Mouse (Mus musculus) megakaryocyte, adult 5-6 weeks (primary cell): ENCODE data around the gene Rab3c. TPM values are rescaled to one million over a fixed set of nuclear protein-coding genes. Genes with fewer than 3 reads are reported as not detected.

ENCODE experiments used
- ATAC-seq: 2 replicates; pipeline ENCODE4 v1.8.0; 2016; ENCODE audit warnings: mild to moderate bottlenecking, inconsistent platforms; ENCODE audit not compliant: poor library complexity, severe bottlenecking
- total RNA-seq, 2 experiments: library from RNA; stranded (forward) in 1 of 2; stranded (reverse) in 1 of 2; fragments of 153-499, 151-499 nt in 1 of 2; fragments of 221-1000, 200-1000 nt in 1 of 2; gene quantifications; 2 replicates each; pipeline versions ENCODE4 v1.2.3 to v1.2.4; 2015 to 2017

Gene Rab3c
- total RNA-seq (2015) (not detected in 2 replicates), total RNA-seq (2017) (not detected in 2 replicates)

DNA sequence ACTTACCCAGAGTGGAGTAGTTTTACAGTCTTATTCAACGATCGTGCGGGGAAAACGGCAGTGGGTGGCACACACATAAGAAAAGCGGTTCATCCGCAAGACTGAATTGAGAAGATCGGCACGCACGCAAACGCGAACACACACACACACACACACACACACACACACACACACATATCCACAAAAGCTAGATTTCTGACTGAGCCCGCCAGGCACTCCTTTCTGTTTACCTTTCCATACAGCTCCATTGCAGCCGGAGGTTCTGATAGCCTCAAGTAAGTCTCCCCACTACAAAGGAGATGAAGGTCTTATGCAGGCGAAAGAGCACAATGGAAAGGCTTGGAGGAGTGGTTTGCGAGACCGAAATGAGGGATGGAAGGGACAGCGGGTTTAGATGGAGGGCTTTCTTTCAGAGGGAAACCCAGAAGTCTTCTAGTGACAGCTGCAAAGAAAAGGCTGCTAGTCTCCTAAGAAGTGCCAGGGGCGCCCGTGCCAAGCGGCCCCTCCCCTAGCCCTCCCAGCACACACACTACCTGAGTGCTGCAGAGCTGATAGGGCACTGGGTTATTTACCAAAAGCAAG lies at the start of gene Rab3c:
Rab3c (minus strand) TSS at position 434 of the 582 bp plus-strand sequence.
- peak; percentile 8; the same call in 1 of the 2 replicates for ATAC-seq

DNA sequence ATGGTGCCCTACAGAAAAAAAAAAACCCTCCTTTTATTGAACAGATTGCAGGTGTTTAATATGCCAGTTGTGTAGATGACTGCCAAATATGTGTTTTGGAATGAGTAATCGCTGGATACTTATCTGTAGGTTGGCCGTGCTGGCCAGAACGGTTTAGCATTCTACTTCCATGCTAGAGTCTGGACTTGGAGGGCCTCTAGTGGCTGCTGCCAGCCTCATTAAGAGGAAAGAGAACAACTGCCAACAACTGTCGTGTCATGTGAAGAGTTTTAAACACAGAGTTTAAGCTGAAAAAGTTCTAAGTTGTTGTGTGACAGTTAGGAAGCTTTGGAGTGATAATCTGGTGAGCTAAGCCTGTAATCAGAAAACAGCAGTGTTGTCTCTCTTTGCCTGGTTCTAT lies 38.0 kb upstream of the Rab3c start:
- no peak for ATAC-seq

DNA sequence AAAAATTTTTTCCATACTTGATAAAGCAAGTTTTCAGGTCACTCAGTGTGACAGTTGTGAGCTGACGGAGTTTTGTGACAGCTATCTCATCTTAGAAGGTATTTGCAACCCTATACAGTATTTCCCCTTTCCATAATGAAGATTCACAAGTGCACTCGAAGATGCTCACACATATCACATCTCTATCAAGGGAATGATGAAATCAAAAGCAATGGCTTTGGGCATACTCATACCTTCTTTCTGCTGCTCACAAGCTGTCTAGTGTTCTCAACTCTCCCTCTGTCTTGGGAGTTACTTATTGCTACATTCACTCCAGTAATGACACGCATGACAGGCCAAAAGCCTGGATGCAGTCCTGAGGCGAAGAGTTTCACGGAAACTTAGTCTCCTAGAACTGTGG lies 26.4 kb upstream of the Rab3c start:
- ATAC-seq = no peak

DNA sequence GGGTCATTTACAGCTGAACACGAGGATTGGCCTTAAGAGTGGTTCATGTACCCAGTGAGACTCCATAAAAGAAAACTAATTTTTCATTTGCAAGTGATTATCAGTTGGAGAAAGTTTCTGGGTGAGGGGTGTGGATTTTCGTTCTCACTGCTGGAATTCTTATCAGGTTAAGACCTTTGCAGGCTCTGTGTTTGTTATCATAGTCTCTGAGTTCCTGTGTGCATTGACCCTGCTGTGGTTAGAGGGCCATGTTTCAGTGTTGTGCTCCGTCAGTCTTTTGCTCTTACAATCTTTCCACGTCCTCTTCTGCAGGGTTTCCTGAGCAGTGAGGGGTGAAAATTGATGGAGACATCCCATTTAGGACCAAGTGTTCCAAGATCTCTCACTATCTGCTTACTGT lies 16.3 kb upstream of the Rab3c start:
- ATAC-seq = no peak

DNA sequence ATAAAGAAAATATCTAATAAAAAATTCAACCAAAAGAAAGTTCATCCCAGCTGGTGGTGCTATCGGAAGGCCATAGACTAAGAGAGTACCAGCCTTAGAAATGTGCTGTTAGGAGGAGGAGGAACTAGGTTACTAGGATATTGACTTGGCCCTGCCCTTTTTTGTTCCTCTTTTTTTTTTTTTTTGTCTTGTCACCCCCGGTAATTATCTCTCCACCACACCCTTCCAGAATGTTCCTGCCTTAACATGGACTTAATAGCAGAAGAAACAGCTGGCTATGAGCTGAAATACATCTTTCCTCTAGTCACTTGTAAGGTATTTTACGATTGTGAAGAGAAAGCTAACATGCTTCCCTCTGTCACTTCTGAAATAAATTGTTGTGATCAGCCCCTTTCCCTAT lies 7.7 kb upstream of the Rab3c start:
- peak; percentile 98 for ATAC-seq

DNA sequence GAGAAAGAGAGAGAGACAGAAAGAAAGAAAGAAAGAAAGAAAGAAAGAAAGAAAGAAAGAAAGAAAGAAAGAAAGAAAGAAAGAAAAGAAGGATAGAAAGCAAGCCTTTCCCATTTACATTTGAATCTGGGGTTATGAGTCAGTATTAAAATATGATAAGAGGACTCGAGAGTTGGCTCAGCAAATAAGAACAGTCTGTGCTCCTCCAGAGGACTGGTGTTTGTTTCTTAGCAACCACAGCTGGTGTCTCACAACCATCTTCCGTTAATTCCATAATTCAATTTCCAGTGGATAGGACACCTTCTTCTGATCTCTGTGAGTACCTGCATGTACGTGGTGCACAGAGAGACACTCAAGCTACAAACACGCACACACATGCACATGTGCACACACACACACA lies 3.0 kb upstream of the Rab3c start:
- no peak for ATAC-seq

DNA sequence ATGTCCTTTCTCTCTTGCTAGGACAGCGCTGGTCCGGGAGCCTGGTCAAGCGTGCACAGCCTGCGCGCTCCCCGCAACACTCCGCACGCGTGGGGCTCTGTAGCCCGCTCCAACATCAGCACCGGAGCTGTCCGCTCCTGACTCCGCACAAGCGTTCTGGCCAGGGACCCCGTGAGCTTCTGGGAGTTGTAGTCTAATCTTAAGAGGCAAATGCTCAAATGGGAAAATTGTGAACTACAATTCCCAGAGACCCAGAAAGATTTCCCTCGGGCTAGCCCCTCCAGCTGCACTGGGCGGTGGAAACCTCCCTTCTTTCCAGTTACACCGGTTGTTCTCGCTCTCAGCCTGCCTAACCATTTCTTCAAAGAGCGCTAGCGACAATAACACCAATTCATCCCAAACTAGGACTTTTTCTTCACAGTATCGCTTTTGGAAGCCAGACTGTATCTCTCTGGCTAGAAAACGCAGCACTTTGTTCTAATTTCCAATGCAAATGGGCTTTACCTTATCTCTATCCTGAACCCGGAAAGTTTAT lies 701 bp downstream of the Rab3c start:
- peak; percentile 77 for ATAC-seq

DNA sequence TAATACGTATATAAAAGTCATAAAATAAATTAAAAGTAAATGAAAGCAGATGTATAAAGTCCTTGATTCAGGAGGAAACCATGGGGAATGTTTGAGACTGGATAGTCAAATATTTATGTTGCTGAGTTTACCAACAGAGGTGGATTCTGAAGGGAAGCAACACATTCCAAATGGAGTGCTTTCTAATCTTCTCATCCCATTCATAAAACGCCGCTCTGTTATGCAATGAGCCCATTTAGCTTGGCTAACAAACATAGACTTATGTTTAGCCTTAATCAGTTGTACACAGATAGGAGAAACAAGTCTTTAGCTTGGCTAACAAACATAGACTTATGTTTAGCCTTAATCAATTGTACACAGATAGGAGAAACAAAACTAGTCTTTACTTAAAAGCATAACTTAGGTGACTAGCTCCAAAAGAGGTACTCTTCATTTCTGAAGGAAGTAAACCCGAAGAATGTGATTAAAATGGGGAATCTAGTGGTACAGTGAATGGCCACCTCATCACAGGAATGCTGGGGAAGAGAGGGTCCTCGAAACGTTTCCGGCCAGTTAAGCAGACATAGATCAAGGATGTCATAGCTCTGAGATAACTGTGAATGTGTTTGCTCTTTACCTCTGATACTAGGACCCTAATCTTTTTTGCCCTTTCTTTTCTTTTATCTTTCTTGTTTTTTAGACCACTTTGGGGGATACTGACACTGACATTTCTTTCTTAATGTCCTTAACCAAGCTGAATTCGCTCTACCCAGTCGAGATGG lies 1.6 kb downstream of the Rab3c start:
- no peak for ATAC-seq

DNA sequence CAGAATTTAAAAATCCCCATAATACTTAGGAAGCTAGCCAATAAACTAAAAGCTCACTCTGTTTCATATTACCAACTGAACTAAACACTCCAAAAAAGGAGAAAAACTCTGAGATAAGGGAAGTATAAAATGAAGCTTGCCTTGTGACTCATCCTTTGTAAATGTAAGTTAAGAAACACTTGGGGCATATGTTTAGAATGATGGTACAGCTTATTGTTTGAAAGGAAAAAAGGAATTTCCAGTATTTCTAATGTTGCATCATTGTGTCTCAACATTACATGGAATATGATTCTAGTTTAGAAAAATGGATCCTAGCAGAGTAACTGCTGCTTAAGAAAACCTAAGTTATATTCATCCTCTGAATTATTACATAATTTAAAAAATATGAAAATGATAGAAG lies 3.1 kb downstream of the Rab3c start:
- no peak for ATAC-seq

DNA sequence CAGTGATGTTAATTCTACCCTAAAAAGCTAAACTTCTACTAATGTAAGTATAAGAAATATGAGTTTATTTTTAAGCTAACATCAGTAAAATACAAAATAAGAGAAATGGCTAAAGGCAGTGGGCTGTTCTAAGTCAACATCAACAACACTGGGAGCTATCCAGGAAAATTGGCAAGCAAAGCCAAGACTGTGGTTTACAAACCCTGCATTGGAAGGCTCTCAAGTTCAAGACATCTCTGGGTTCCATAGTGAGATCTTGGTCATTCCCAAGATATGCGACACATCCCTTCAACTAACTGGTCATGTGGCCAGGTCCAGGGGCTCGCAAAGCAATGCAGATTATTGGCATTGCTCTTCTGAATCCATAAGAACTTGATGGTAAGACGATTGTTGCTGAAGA lies 5.3 kb downstream of the Rab3c start:
- no peak for ATAC-seq

DNA sequence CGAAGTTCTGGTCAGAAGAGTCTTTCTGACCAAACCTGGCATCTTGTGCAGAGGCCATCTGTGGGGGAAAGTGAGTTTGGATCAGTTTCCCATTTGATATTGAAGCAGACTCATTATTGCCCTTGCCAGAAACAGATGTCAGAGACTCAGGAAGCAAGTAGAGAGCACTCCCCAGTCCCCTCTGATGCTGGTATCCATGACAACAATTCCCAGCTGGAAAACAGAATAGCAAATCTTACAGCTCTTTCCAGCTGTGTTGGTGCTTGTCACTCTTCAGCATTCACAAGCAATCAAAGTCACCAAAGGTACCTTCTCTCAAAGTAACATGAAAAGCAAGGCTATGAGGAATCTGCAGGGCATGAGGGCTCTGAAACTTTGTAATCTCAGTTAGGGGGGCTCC lies 20.1 kb downstream of the Rab3c start:
- no peak for ATAC-seq

DNA sequence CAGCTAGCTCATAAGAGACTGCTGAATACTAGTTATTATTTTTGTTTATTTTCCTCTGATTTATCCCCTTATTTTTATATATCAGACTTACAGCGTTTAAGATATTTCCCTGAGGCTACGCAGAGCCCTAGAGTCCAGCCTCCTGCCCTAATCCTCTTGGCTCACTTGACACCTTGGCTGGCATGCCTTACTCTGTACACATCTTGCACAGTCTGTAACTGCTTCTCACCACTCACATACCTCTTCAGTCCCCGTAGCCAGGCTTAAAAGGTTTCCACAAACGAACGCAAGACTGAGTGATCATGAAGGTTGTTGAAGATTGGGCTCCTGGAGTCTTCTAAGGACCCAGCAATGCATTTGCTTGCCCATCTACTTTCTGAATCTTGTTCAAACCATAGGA lies 29.3 kb downstream of the Rab3c start:
- no peak for ATAC-seq

DNA sequence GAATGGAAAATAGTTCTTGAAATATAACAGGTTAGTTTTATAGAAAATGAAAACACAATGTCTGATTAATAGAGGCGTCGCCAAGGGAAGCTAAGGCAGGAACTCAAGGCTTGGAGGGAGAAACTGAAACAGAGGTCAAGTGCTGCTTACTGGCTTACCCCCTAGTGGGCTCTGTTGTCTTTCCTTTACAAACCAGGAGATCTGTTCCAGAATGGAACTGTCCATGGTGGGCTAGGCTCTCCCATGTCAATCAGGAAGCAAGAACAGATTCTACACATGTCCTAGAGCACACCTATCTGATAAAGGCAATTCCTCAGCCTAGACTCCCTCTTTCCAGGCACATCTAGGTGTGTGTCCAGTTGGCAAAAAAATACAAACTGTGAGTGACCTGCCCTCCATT lies 32.3 kb downstream of the Rab3c start:
- ATAC-seq = no peak

DNA sequence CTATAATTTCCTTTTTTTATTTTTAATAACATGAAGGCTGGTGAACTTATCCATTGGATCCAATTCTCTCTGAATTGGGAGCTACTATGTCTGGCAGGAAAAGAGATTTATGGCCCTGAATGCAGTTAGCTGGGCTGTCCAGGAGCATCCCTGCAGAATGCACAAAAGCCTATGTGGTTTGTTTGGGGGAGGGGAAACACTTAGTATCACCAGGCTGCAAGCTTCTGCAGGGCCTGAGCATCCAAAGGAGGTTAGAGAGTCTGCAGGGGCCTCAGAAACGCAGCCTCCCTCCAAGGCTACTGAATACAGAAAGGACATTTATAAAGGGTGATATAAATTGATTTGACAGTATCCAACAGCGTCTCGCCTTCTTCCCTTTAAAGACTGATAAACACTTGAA lies 41.8 kb downstream of the Rab3c start:
- no peak for ATAC-seq

DNA sequence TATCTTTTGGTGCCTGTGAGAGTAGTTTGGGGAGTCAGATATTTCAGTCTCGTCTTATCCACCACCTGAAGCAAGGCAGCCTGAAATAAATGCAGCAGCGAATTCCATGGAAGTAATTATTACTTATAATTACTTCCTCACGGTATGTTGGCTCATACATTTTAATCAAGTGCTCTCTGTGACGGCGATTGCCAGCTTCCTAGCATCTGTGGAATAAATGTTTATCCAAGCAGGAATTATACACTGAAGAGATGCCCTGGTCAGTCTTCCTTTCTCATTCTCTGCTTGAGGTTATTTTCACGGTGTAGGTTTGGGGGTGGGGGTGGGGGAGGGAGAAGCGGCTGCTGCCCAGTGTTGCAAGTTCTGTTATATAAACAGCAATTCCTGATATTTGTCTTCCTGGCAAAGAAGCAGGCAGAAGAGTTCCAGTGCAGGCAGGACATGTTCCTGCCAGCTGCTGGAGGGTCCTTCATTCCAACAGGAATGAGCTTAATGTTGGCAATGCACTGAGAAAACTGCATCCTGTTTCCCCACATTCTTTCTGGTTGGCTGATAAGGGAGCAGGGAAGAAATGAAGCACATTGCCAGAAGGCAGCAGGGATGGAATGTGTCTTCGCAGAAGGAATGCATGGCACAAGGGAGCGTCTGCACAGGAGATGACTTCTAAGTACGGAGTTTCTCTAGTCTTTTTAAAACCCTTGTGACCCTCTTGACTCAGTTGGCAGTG lies 43.4 kb downstream of the Rab3c start:
- no peak for ATAC-seq

DNA sequence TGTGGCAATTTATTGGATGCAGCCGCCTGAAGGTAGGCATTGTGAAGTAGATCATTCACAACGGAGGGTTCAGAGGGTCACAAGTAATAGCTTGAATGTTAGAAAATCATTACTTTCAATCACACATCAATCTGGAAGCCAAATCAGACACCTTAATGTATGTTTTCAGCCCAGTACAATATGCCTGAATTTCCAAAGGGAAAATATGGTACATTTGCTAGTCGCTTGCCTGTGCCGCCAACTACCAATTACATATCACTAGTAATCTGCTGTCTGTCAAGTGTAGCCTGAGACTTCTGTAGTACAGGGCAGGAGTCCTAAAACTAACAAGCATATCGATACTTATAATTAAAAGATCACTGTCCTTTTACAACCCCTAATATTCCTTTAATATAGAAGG lies 47.4 kb downstream of the Rab3c start:
- ATAC-seq = no peak

DNA sequence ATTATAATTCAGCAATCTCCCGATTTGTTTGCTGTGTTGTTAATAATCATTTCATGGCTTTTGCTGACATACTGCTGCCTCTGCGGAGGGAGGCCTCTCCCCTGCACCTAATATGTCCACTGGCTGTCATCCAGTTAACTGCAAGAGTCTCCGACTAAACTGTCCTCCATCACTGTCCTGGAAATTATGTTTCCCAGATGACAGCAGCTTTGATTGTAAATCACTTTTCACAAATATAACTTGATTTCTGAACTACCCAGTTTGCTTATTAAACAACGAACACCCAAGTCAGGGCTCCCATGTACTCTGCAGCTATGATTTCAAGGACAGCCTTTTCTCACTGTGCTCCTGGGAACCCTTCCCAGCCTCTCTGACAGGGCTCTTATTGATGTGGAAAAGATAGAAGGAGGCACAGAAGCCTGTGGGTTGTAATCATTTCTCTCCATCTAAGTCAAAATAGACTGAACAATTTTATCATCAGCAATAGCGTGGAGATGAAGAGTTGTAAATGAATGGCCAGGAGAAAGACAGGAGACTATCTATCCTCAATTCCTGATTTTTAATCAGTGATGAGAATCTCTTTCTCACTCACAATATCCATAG lies 49.6 kb downstream of the Rab3c start:
- ATAC-seq = no peak

DNA sequence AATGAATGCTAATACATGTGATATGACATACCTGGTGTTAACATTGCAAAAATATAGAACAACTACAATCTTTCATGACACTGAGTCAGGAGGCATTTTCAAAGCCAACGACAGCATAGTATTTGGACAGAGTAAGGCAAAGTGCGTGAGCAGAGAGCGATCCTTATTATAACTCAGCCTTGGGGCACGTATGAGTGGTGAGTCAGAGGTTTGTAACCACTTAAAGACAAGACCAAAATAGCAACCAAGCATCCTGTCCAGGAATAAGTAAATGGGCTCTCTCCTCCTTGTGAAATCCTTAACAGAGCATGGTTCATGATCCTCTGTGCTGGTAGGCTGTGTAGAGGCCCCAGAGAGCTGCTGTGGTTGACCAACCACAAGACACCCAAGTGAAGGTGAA lies 50.8 kb downstream of the Rab3c start:
- no peak for ATAC-seq

DNA sequence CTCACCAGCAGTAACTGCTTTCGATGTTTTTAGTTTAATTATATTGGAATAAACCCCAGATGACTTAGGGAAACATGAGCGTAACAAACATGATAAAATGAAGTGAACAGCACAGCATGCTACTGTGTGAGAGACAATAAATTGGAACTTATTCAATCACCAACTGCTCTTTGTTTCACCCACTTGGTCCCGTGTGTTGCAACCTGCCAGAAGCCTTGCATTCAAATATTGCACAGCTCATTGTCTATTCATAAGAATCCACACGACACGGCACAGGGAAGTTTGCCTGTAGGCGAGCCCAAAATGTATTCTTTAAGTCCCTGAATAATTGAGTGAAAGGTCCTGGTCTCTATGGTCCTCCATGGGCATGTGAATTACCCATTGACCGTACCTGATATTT lies 61.6 kb downstream of the Rab3c start:
- ATAC-seq = peak; percentile 62

DNA sequence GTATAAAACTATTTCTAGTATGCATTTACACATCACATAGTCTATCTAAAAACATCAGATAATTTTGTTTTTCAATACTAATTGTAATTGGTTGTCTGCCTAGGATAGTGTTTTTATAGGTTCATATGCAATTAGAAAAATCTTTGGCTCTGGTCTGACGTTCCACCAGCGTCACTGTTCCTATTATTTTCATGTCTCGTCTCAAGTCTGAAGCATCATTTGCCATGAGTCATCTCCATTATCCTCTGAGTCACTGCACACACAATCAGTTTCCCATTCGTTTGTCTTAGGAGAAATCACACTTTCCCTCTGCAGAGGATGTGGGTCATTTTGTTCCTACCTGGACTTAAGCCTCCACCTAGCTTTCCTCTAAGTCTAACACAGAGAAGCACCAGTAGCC lies 62.3 kb downstream of the Rab3c start:
- ATAC-seq = no peak

DNA sequence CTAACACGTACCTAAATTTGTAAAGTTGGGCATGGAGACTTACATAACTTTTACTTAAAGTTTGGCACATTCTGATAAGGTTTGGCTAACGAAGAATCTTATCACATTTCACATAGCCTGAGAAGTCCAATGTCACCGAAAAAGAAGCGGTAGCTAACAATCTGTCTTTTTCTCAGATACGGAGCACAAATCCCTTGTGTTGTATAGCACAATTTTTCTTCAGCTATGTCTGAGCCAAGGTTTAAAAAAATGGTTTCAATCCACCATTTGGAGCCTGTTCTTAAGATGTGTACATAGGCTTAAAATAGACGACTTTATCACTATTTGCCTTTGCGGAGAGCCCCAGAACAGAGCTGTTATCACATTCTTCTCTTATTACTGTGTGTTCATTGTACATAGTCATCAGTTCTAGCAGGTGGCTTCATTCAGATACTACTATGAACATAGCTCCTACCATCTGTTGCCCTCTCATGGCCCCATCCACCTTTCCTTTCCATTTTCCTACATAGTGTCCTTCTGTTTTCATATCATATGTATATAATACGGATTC lies 69.2 kb downstream of the Rab3c start:
- no peak for ATAC-seq
